Comparison of ENCODE assay signal across 8 mouse cellular contexts in genomic region chr11:107376272-107376671, GRCm38 (mm10).
A peak's percentile ranks its signal among the peaks of the same experiment; 100 is the strongest.
DNase-seq lines count a peak whose midpoint lies in the region; ATAC-seq lines count a peak whose summit lies in the region.

No protein-coding gene starts in this region.

- no peak for DNase-seq in liver, embryonic 13.5 days
- no peak for DNase-seq in liver
- DNase-seq in adrenal gland, postnatal 4 days (ENCODE audit: low spot score in 2 of 2) = peak; percentile 24 to 38
- DNase-seq in limb, embryonic 10.5 days (ENCODE audit: low spot score) = peak; percentile 51
- peak; percentile 29 for DNase-seq in retina, embryonic 14.5 days (ENCODE audit: low spot score)
- DNase-seq in thymus, postnatal 10 days (ENCODE audit: low spot score in 2 of 2) = no peak
- DNase-seq in thymus, adult 18-20 months = no peak

- no peak for ATAC-seq in liver, embryonic 13.5 days (ENCODE audit: low read depth)
- 0 out of 2 replicates have a peak, but pooled peaks have one; percentile 31 for ATAC-seq in heart, embryonic 15.5 days (replicated peaks; ENCODE audit: insufficient number of reproducible peaks, insufficient read depth, low FRiP score, low read depth)

- 75% methylated on average over 12 of the region's 12 CpGs for WGBS in liver, embryonic 13.5 days (ENCODE audit: insufficient replicate concordance)
- WGBS in heart, embryonic 15.5 days = 54% methylated on average over 12 of the region's 12 CpGs
- 54% methylated on average over 12 of the region's 12 CpGs for WGBS in limb, embryonic 10.5 days

- 0 out of 2 replicates have a peak, but pooled peaks cover 3% of the 10 kb centered on the region for H3K36me3 ChIP-seq in liver, embryonic 13.5 days
- no peaks in the 10 kb centered on the region for H3K36me3 ChIP-seq in heart, embryonic 15.5 days
- peaks cover 6% of the 10 kb centered on the region for H3K36me3 ChIP-seq in limb, embryonic 10.5 days

- H3K9ac ChIP-seq in liver, embryonic 13.5 days = 0 out of 2 replicates have a peak overlapping the region, but pooled peaks have one; percentile 24
- no peak overlapping the region for H3K9ac ChIP-seq in heart, embryonic 15.5 days

- H3K4me3 ChIP-seq in liver, embryonic 13.5 days (replicated peaks) = no peak overlapping the region
- no peak overlapping the region for H3K4me3 ChIP-seq in heart, embryonic 15.5 days
- no peak overlapping the region for H3K4me3 ChIP-seq in limb, embryonic 10.5 days

- no peaks in the 10 kb centered on the region for H3K27me3 ChIP-seq in liver, embryonic 13.5 days
- no peaks in the 10 kb centered on the region for H3K27me3 ChIP-seq in heart, embryonic 15.5 days
- H3K27me3 ChIP-seq in limb, embryonic 10.5 days (ENCODE audit: low read depth, poor library complexity, severe bottlenecking) = no peaks in the 10 kb centered on the region

- peaks cover 40% of the 10 kb centered on the region for H3K4me1 ChIP-seq in liver, embryonic 13.5 days (replicated peaks)
- peaks cover 17% of the 10 kb centered on the region for H3K4me1 ChIP-seq in heart, embryonic 15.5 days (replicated peaks)
- H3K4me1 ChIP-seq in limb, embryonic 10.5 days = peaks cover 23% of the 10 kb centered on the region

- H3K27ac ChIP-seq in liver, embryonic 13.5 days = no peak overlapping the region
- H3K27ac ChIP-seq in heart, embryonic 15.5 days = no peak overlapping the region
- peak overlapping the region; percentile 26 for H3K27ac ChIP-seq in limb, embryonic 10.5 days

- H3K9me3 ChIP-seq in liver, embryonic 13.5 days (replicated peaks) = no peaks in the 10 kb centered on the region
- no peaks in the 10 kb centered on the region for H3K9me3 ChIP-seq in heart, embryonic 15.5 days (replicated peaks)
- no peaks in the 10 kb centered on the region for H3K9me3 ChIP-seq in limb, embryonic 10.5 days (replicated peaks)

- H3K4me2 ChIP-seq in liver, embryonic 13.5 days = no peak overlapping the region
- H3K4me2 ChIP-seq in heart, embryonic 15.5 days = no peak overlapping the region

Comparison
In these comparisons a context has a peak if more than half of its experiments do, and no peak if none do; other contexts are left out.
1. DNase-seq: peak in adrenal gland, postnatal 4 days (2 of 2), limb, embryonic 10.5 days (single experiment) and retina, embryonic 14.5 days (single experiment); none in liver, embryonic 13.5 days (single experiment), liver (single experiment), thymus, postnatal 10 days (0 of 2) and thymus, adult 18-20 months (0 of 2).